Mouse (Mus musculus) intestine, embryonic 14.5 days (tissue): Measurements from ENCODE around the gene Rpl9. TPM values are rescaled to one million over a fixed set of nuclear protein-coding genes. Genes with fewer than 3 reads are reported as not detected.

Source experiments
- ATAC-seq: fragments of 200-750 bp; cut with Nextera tagmentation; replicated peaks from 2 replicates; pipeline ENCODE4 v1.8.0; 2017; ENCODE audit warnings: low read depth, moderate number of reproducible peaks, moderate TSS enrichment, moderate library complexity; ENCODE audit not compliant: low FRiP score, low TSS enrichment
- DNase-seq: peaks from one replicate; pipeline ENCODE4 v3.0.0-alpha.2; 2018; ENCODE audit warnings: low spot score
- H3K27ac ChIP-seq: fragments of 300-500 bp; sonication (generic); 2 replicates; pipeline ENCODE4 v1.5.1; 2014; ENCODE audit warnings: low read depth, mild to moderate bottlenecking, control low read depth
- H3K27me3 ChIP-seq: fragments of 300-500 bp; sonication (generic); replicated peaks from 2 replicates; pipeline ENCODE4 v1.6.1; 2014; ENCODE audit warnings: low read length, control low read depth; ENCODE audit not compliant: control insufficient read depth, insufficient read depth
- H3K36me3 ChIP-seq: fragments of 300-500 bp; sonication (generic); 2 replicates; pipeline ENCODE4 v1.6.1; 2014; ENCODE audit warnings: low read length, control low read depth; ENCODE audit not compliant: control insufficient read depth, insufficient read depth
- H3K4me1 ChIP-seq: fragments of 300-500 bp; sonication (generic); replicated peaks from 2 replicates; pipeline ENCODE4 v1.6.1; 2014; ENCODE audit warnings: low read length, control low read depth, mixed read lengths; ENCODE audit not compliant: control insufficient read depth, insufficient read depth
- H3K4me2 ChIP-seq: fragments of 300-500 bp; sonication (generic); 2 replicates; pipeline ENCODE4 v1.6.1; 2014; ENCODE audit warnings: low read length
- H3K4me3 ChIP-seq: fragments of 300-500 bp; sonication (generic); 2 replicates; pipeline ENCODE4 v1.5.1; 2014; ENCODE audit warnings: low read depth, low read length, control low read depth, mixed read lengths
- H3K9ac ChIP-seq: fragments of 300-500 bp; sonication (generic); 2 replicates; pipeline ENCODE4 v1.6.1; 2014; ENCODE audit warnings: mild to moderate bottlenecking, low read length
- H3K9me3 ChIP-seq: fragments of 300-500 bp; sonication (generic); 2 replicates; pipeline ENCODE4 v1.6.1; 2016; ENCODE audit warnings: low read length, control low read depth; ENCODE audit not compliant: control insufficient read depth
- WGBS: fragments of 180-500 bp; shearing (Covaris S2); extraction: QIAGEN DNeasy Blood & Tissue Kit; methylation state at CpG from one replicate; pipeline ENCODE4 v1.1.7; 2014; 5-methylcytosine and 5-hydroxymethylcytosine counted together
- polyA plus RNA-seq: library from polyadenylated mRNA; unstranded; fragments of >200 nt; fragmentation: Nextera tagmentation; extraction: Ambion mirVana; gene quantifications from 2 replicates; pipeline ENCODE4 v1.2.1, GENCODE M21; 2014

Gene Rpl9
- polyA plus RNA-seq, 1 experiment from 2014 or later: 1,354 TPM

DNA sequence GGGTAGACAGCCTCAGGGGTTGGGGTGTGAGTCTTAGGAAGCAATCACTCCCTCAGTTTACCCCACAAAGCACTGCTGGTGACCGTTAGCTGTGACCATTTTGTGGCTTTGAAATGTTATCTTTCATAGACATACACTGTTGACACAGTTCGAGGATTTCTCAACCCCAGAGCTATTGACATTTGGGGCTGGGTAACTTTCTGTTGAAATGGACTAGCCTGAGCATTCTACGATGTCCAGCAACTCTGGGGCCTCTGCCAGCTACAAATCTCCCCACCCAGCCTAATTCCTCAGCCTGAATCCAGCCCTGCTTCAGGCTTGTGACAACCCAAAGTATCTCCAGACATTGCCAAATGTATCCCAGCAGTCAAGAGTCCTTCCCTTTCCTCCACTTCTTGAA lies 37.1 kb downstream of the Rpl9 start:
- H3K9me3 ChIP-seq: no peaks in the 10 kb centered on the region
- no peaks in the 10 kb centered on the region for H3K4me1 ChIP-seq
- no peak overlapping the region for H3K9ac ChIP-seq
- no peaks in the 10 kb centered on the region for H3K27me3 ChIP-seq
- H3K36me3 ChIP-seq: no peaks in the 10 kb centered on the region
- WGBS: 61% methylated on average over 3 of the region's 3 CpGs
- DNase-seq (no peak), ATAC-seq (no peak)
- H3K4me2 ChIP-seq: no peak overlapping the region
- H3K27ac ChIP-seq: no peak overlapping the region
- H3K4me3 ChIP-seq: no peak overlapping the region

GRCm38 (mm10) chr5:65350508-65350907 lies 40.7 kb downstream of the Rpl9 start:
- Histone ChIP-seq H3K9ac (no peak overlapping the region), H3K4me2 (no peak overlapping the region), H3K4me1 (no peaks in the 10 kb centered on the region), H3K27me3 (no peaks in the 10 kb centered on the region), H3K9me3 (no peaks in the 10 kb centered on the region), H3K4me3 (no peak overlapping the region), H3K36me3 (no peaks in the 10 kb centered on the region), H3K27ac (no peak overlapping the region)
- no peak for ATAC-seq
- no peak for DNase-seq
- 61% methylated on average over 10 of the region's 10 CpGs for WGBS

GRCm38 (mm10) chr5:65348168-65348567 lies 43.1 kb downstream of the Rpl9 start, which contains the start of gene Klb:
Gene Klb, plus strand, starts transcription at chr5:65348314.
- Histone ChIP-seq H3K9ac (no peak within 1 kb of the TSS), H3K4me1 (no peaks in the 10 kb centered on the region), H3K36me3 (no peaks in the 10 kb centered on the region), H3K4me2 (peak within 1 kb of the TSS; percentile 47), H3K4me3 (peak within 1 kb of the TSS; percentile 6; the same call in 1 of the 2 replicates), H3K27me3 (no peaks in the 10 kb centered on the region), H3K9me3 (no peaks in the 10 kb centered on the region), H3K27ac (no peak within 1 kb of the TSS)
- DNase-seq: peak; percentile 68
- 50% methylated on average over 15 of the region's 15 CpGs for WGBS
- ATAC-seq: peak; percentile 88

GRCm38 (mm10) chr5:65340167-65340566 lies 51.1 kb downstream of the Rpl9 start:
- no peak for ATAC-seq
- 25% methylated on average over 4 of the region's 4 CpGs for WGBS
- H3K36me3 ChIP-seq: no peaks in the 10 kb centered on the region

DNA sequence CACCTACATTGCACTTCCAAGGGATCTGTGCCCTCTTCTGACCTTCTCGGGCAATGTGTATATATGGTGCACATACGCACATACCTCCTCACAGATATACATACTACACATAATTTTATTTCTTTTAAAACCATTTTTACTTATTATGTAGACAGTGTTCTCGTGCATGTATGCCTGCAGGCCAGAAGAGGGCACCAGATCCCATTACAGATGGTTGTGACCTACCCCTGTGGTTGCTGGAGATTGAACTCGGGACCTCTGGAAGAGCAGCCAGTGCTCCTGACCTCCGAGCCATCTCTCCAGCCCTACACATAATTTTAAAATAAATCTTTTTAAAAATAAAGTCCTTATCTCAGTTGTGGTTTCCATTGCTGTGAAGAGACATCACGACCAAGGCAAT lies 52.9 kb downstream of the Rpl9 start:
- Histone ChIP-seq H3K36me3 (no peaks in the 10 kb centered on the region), H3K4me3 (no peak overlapping the region), H3K27me3 (no peaks in the 10 kb centered on the region), H3K4me1 (0 out of 2 replicates have a peak, but pooled peaks cover 9% of the 10 kb centered on the region), H3K9ac (no peak overlapping the region), H3K4me2 (no peak overlapping the region), H3K9me3 (no peaks in the 10 kb centered on the region), H3K27ac (no peak overlapping the region)
- DNase-seq (no peak), ATAC-seq (no peak)
- WGBS: 82% methylated on average over 6 of the region's 6 CpGs

More at GRCm38 (mm10) chr5:65340167-65340566, 51.1 kb downstream of the Rpl9 start:
- no peak for DNase-seq
- H3K27ac ChIP-seq: no peak overlapping the region
- no peaks in the 10 kb centered on the region for H3K4me1 ChIP-seq
- no peaks in the 10 kb centered on the region for H3K9me3 ChIP-seq
- H3K4me2 ChIP-seq: no peak overlapping the region
- no peak overlapping the region for H3K4me3 ChIP-seq
- no peak overlapping the region for H3K9ac ChIP-seq
- no peaks in the 10 kb centered on the region for H3K27me3 ChIP-seq

Other genes with a start within 250 kb of the Rpl9 start
- 8.7 and 9.2 TPM in 2 replicates for gene Wdr19, start 191.7 kb downstream of the Rpl9 start, polyA plus RNA-seq
- 87.6 and 98.0 TPM in 2 replicates for gene Rfc1, start 55.8 kb downstream of the Rpl9 start, polyA plus RNA-seq
- gene Klb, start 43.1 kb downstream of the Rpl9 start, polyA plus RNA-seq: 0.27 and 0.96 TPM in 2 replicates
- 60.6 and 61.9 TPM in 2 replicates for gene Lias, start 53 bp upstream of the Rpl9 start, polyA plus RNA-seq
- gene Ugdh, start 44.5 kb upstream of the Rpl9 start, polyA plus RNA-seq: 108 and 111 TPM in 2 replicates
- 2.4 TPM in 1 of 2 replicates, not detected in the other for gene Gm43552, start 101.4 kb upstream of the Rpl9 start, polyA plus RNA-seq
- gene Smim14, start 145.7 kb upstream of the Rpl9 start, polyA plus RNA-seq: 109 and 111 TPM in 2 replicates
- 123 and 124 TPM in 2 replicates for gene Ube2k, start 145.8 kb upstream of the Rpl9 start, polyA plus RNA-seq